Comparison of ENCODE assay signal across 8 mouse cellular contexts in genomic region chr11:102319941-102320685, GRCm38 (mm10). TPM values are rescaled to one million over a fixed set of nuclear protein-coding genes. Genes with fewer than 3 reads are reported as not detected.
A peak's percentile ranks its signal among the peaks of the same experiment; 100 is the strongest.
DNase-seq lines count a peak whose midpoint lies in the region; ATAC-seq and TF ChIP-seq lines count a peak whose summit lies in the region.

No protein-coding gene starts in this region.

- under 1% methylated on average over 38 of the region's 38 CpGs for WGBS in embryonic facial prominence, embryonic 13.5 days
- WGBS in heart, adult 2 months = 1% methylated on average over 38 of the region's 38 CpGs
- WGBS in kidney, adult 2 months = under 1% methylated on average over 38 of the region's 38 CpGs
- WGBS in limb, embryonic 11.5 days = under 1% methylated on average over 38 of the region's 38 CpGs
- WGBS in midbrain, embryonic 12.5 days = under 1% methylated on average over 38 of the region's 38 CpGs
- 1% methylated on average over 38 of the region's 38 CpGs for WGBS in small intestine, adult 2 months

- H3K27me3 ChIP-seq in embryonic facial prominence, embryonic 13.5 days = no peaks in the 10 kb centered on the region
- no peaks in the 10 kb centered on the region for H3K27me3 ChIP-seq in heart, adult 2 months (ENCODE audit: control insufficient read depth, insufficient read depth, low read length)
- no peaks in the 10 kb centered on the region for H3K27me3 ChIP-seq in kidney, adult 2 months (replicated peaks; ENCODE audit: control insufficient read depth, insufficient read depth, low read length)
- no peaks in the 10 kb centered on the region for H3K27me3 ChIP-seq in limb, embryonic 11.5 days (ENCODE audit: control insufficient read depth, insufficient read depth, low read length)
- no peaks in the 10 kb centered on the region; the same call in 1 of the 2 replicates for H3K27me3 ChIP-seq in midbrain, embryonic 12.5 days
- H3K27me3 ChIP-seq in small intestine, adult 2 months (ENCODE audit: control insufficient read depth, insufficient read depth, low read length) = no peaks in the 10 kb centered on the region

- peak overlapping the region; percentile 98 for H3K4me3 ChIP-seq in embryonic facial prominence, embryonic 13.5 days
- H3K4me3 ChIP-seq in heart, adult 2 months = peak overlapping the region; percentile 99
- peak overlapping the region; percentile 56 for H3K4me3 ChIP-seq in kidney, adult 2 months (ENCODE audit: insufficient read depth, low read depth, low read length)
- H3K4me3 ChIP-seq in limb, embryonic 11.5 days (ENCODE audit: low read depth, low read length) = peak overlapping the region; percentile 95
- peak overlapping the region; percentile 100 for H3K4me3 ChIP-seq in midbrain, embryonic 12.5 days
- H3K4me3 ChIP-seq in small intestine, adult 2 months (ENCODE audit: low read depth, low read length) = peak overlapping the region; percentile 100

- H3K9ac ChIP-seq in embryonic facial prominence, embryonic 13.5 days = peak overlapping the region; percentile 100
- peak overlapping the region; percentile 87 for H3K9ac ChIP-seq in heart, adult 2 months (ENCODE audit: low read depth, low read length)
- peak overlapping the region; percentile 99 for H3K9ac ChIP-seq in limb, embryonic 11.5 days (ENCODE audit: low read length)
- peak overlapping the region; percentile 100 for H3K9ac ChIP-seq in midbrain, embryonic 12.5 days (replicated peaks)

- H3K36me3 ChIP-seq in embryonic facial prominence, embryonic 13.5 days = peaks cover 6% of the 10 kb centered on the region
- no peaks in the 10 kb centered on the region; the same call in 1 of the 2 replicates for H3K36me3 ChIP-seq in heart, adult 2 months (ENCODE audit: control insufficient read depth, insufficient read depth, low read length)
- no peaks in the 10 kb centered on the region for H3K36me3 ChIP-seq in kidney, adult 2 months (ENCODE audit: control insufficient read depth, insufficient read depth, low read length)
- H3K36me3 ChIP-seq in limb, embryonic 11.5 days (ENCODE audit: control insufficient read depth, insufficient read depth, low read length) = no peaks in the 10 kb centered on the region
- peaks cover 4% of the 10 kb centered on the region for H3K36me3 ChIP-seq in midbrain, embryonic 12.5 days
- peaks cover 2% of the 10 kb centered on the region; the same call in 1 of the 2 replicates for H3K36me3 ChIP-seq in small intestine, adult 2 months (ENCODE audit: control insufficient read depth, insufficient read depth, low read length)

- TF ChIP-seq CTCF in heart, adult 2 months (IDR thresholded peaks at IDR 0.05) = no peak
- no peak for TF ChIP-seq CTCF in kidney, adult 2 months (conservative IDR thresholded peaks at IDR 0.05; ENCODE audit: insufficient read depth, insufficient read length, low read depth, low read length)
- TF ChIP-seq CTCF in small intestine, adult 2 months (IDR thresholded peaks at IDR 0.05; ENCODE audit: extremely low read depth, insufficient read length, insufficient replicate concordance, low read depth, low read length) = no peak

- ATAC-seq in embryonic facial prominence, embryonic 13.5 days (ENCODE audit: insufficient number of reproducible peaks, insufficient read depth, low FRiP score, low TSS enrichment, low read depth) = no peak
- no peak for ATAC-seq in limb, embryonic 11.5 days (ENCODE audit: insufficient number of reproducible peaks, low FRiP score, low TSS enrichment, low read depth)
- ATAC-seq in midbrain, embryonic 12.5 days (ENCODE audit: low FRiP score, low read depth) = no peak

- H3K79me2 ChIP-seq in heart, adult 2 months (replicated peaks; ENCODE audit: control insufficient read depth, insufficient read depth, low read length) = no peaks in the 10 kb centered on the region

- intact Hi-C loops in heart, adult 2 months (cut with DNase I) = loop anchor here (2.0 kb wide), 1 partner anchor 15 kb away; no protein-coding TSS in a partner anchor

- no peaks in the 10 kb centered on the region for H3K9me3 ChIP-seq in embryonic facial prominence, embryonic 13.5 days
- no peaks in the 10 kb centered on the region for H3K9me3 ChIP-seq in limb, embryonic 11.5 days (ENCODE audit: control insufficient read depth, low read length)
- H3K9me3 ChIP-seq in midbrain, embryonic 12.5 days = no peaks in the 10 kb centered on the region

- peak overlapping the region; percentile 99 for H3K27ac ChIP-seq in embryonic facial prominence, embryonic 13.5 days
- H3K27ac ChIP-seq in heart, adult 2 months = peak overlapping the region; percentile 98
- H3K27ac ChIP-seq in kidney, adult 2 months (ENCODE audit: insufficient read depth, low read depth, low read length) = peak overlapping the region; percentile 85
- peak overlapping the region; percentile 99 for H3K27ac ChIP-seq in limb, embryonic 11.5 days (replicated peaks; ENCODE audit: low read depth, low read length)
- peak overlapping the region; percentile 100 for H3K27ac ChIP-seq in midbrain, embryonic 12.5 days (replicated peaks)
- H3K27ac ChIP-seq in small intestine, adult 2 months (ENCODE audit: insufficient read depth, low read depth, low read length) = peak overlapping the region; percentile 95

- H3K4me1 ChIP-seq in embryonic facial prominence, embryonic 13.5 days = peaks cover 22% of the 10 kb centered on the region
- H3K4me1 ChIP-seq in heart, adult 2 months (ENCODE audit: control insufficient read depth, insufficient read depth, low read length) = peaks cover 3% of the 10 kb centered on the region; the same call in 1 of the 2 replicates
- 0 out of 2 replicates have a peak, but pooled peaks cover 11% of the 10 kb centered on the region for H3K4me1 ChIP-seq in kidney, adult 2 months (ENCODE audit: control insufficient read depth, insufficient read depth, low read length)
- peaks cover 11% of the 10 kb centered on the region for H3K4me1 ChIP-seq in limb, embryonic 11.5 days (ENCODE audit: control insufficient read depth, insufficient read depth, low read length)
- H3K4me1 ChIP-seq in midbrain, embryonic 12.5 days = peaks cover 21% of the 10 kb centered on the region
- H3K4me1 ChIP-seq in small intestine, adult 2 months (ENCODE audit: control insufficient read depth, insufficient read depth, insufficient read length, low read length) = peaks cover 14% of the 10 kb centered on the region

- peak; percentile 96 for TF ChIP-seq POLR2A in heart, adult 2 months (IDR thresholded peaks at IDR 0.05; ENCODE audit: insufficient read depth, low read depth, low read length)
- peak; percentile 90 for TF ChIP-seq POLR2A in kidney, adult 2 months (IDR thresholded peaks at IDR 0.05; ENCODE audit: low read depth, low read length)
- peak; percentile 78 for TF ChIP-seq POLR2A in small intestine, adult 2 months (IDR thresholded peaks at IDR 0.05; ENCODE audit: low read depth, low read length)

- H3K4me2 ChIP-seq in embryonic facial prominence, embryonic 13.5 days = peak overlapping the region; percentile 89
- peak overlapping the region; percentile 91 for H3K4me2 ChIP-seq in limb, embryonic 11.5 days (ENCODE audit: low read depth, severe bottlenecking)
- H3K4me2 ChIP-seq in midbrain, embryonic 12.5 days (replicated peaks) = peak overlapping the region; percentile 85

- TF ChIP-seq EP300 in heart, adult 2 months (IDR thresholded peaks at IDR 0.05; ENCODE audit: insufficient read depth, low read depth, low read length) = peak; percentile 65; the same call in 1 of the 2 replicates

- DNase-seq in 3T3-L1 (ENCODE audit: low read depth, low spot score) = peak; percentile 81
- peak; percentile 69 to 71 for DNase-seq in adrenal gland, postnatal 4 days (ENCODE audit: low spot score in 2 of 2)
- DNase-seq in heart, adult 2 months = peak; percentile 87 to 91
- peak; percentile 94 for DNase-seq in kidney, adult 2 months
- peak; percentile 80 for DNase-seq in limb, embryonic 11.5 days (ENCODE audit: low spot score)

RNA-seq across cellular contexts. Expression of gene Ubtf, which starts 0.6 kb away (rescaled TPM):
- 100 to 1,000 TPM; 136 to 152 TPM for total RNA-seq in adrenal gland, postnatal 4 days (2021)
- 88.5 and 93.6 TPM in 2 replicates for polyA plus RNA-seq in embryonic facial prominence, embryonic 13.5 days (2015; fragmentation: Nextera tagmentation; extraction: Ambion mirVana)
- 10 to 100 TPM; 52.5 to 59.4 TPM for total RNA-seq in heart, adult 2 months (2021)
- 14.9 and 22.1 TPM in 2 replicates for polyA plus RNA-seq in heart, adult 2 months (2012; rRNA removed)
- 27.0 and 30.3 TPM in 2 replicates for polyA plus RNA-seq in kidney, adult 2 months (2012; rRNA removed)
- polyA plus RNA-seq in limb, embryonic 11.5 days (2014; fragmentation: Nextera tagmentation; extraction: Ambion mirVana) = 87.0 and 91.4 TPM in 2 replicates
- polyA plus RNA-seq in midbrain, embryonic 12.5 days (2016; fragmentation: Nextera tagmentation; extraction: Ambion mirVana) = 102 and 121 TPM in 2 replicates
- 10.5 and 17.6 TPM in 2 replicates for polyA plus RNA-seq in small intestine, adult 2 months (2012; rRNA removed)

RNA-seq across cellular contexts. Expression of gene Atxn7l3, which starts 23.7 kb away (rescaled TPM):
- total RNA-seq in adrenal gland, postnatal 4 days (2021) = 10 to 100 TPM; 58.3 to 58.7 TPM
- 21.6 and 23.8 TPM in 2 replicates for polyA plus RNA-seq in embryonic facial prominence, embryonic 13.5 days (2015; fragmentation: Nextera tagmentation; extraction: Ambion mirVana)
- total RNA-seq in heart, adult 2 months (2021) = 10 to 100 TPM; 19.0 to 21.7 TPM
- 17.4 and 21.2 TPM in 2 replicates for polyA plus RNA-seq in heart, adult 2 months (2012; rRNA removed)
- 28.0 TPM in 2 replicates for polyA plus RNA-seq in kidney, adult 2 months (2012; rRNA removed)
- 20.0 and 22.1 TPM in 2 replicates for polyA plus RNA-seq in limb, embryonic 11.5 days (2014; fragmentation: Nextera tagmentation; extraction: Ambion mirVana)
- 24.7 and 26.6 TPM in 2 replicates for polyA plus RNA-seq in midbrain, embryonic 12.5 days (2016; fragmentation: Nextera tagmentation; extraction: Ambion mirVana)
- polyA plus RNA-seq in small intestine, adult 2 months (2012; rRNA removed) = 15.1 and 30.2 TPM in 2 replicates

RNA-seq across cellular contexts. Expression of gene Tmub2, which starts 35.4 kb away (rescaled TPM):
- total RNA-seq in adrenal gland, postnatal 4 days (2021) = 10 to 100 TPM; 56.5 to 58.3 TPM
- 51.8 and 54.8 TPM in 2 replicates for polyA plus RNA-seq in embryonic facial prominence, embryonic 13.5 days (2015; fragmentation: Nextera tagmentation; extraction: Ambion mirVana)
- total RNA-seq in heart, adult 2 months (2021) = 10 to 100 TPM; 22.9 to 26.2 TPM
- polyA plus RNA-seq in heart, adult 2 months (2012; rRNA removed) = 32.8 and 43.2 TPM in 2 replicates
- 59.7 and 66.9 TPM in 2 replicates for polyA plus RNA-seq in kidney, adult 2 months (2012; rRNA removed)
- 46.7 and 51.5 TPM in 2 replicates for polyA plus RNA-seq in limb, embryonic 11.5 days (2014; fragmentation: Nextera tagmentation; extraction: Ambion mirVana)
- 65.5 and 69.4 TPM in 2 replicates for polyA plus RNA-seq in midbrain, embryonic 12.5 days (2016; fragmentation: Nextera tagmentation; extraction: Ambion mirVana)
- polyA plus RNA-seq in small intestine, adult 2 months (2012; rRNA removed) = 29.4 and 60.2 TPM in 2 replicates

RNA-seq across cellular contexts. Expression of gene Slc4a1, which starts 45.9 kb away (rescaled TPM):
- total RNA-seq in adrenal gland, postnatal 4 days (2021) = 100 to 1,000 TPM in 1 of 2 experiments, 10 to 100 TPM in 1; 75.5 to 140 TPM
- 6.3 and 16.6 TPM in 2 replicates for polyA plus RNA-seq in embryonic facial prominence, embryonic 13.5 days (2015; fragmentation: Nextera tagmentation; extraction: Ambion mirVana)
- total RNA-seq in heart, adult 2 months (2021) = 10 to 100 TPM in 1 of 2 experiments, under 1 TPM in 1; 0.42 to 10.3 TPM
- polyA plus RNA-seq in heart, adult 2 months (2012; rRNA removed) = 0.91 and 4.4 TPM in 2 replicates
- 79.5 and 90.6 TPM in 2 replicates for polyA plus RNA-seq in kidney, adult 2 months (2012; rRNA removed)
- polyA plus RNA-seq in limb, embryonic 11.5 days (2014; fragmentation: Nextera tagmentation; extraction: Ambion mirVana) = 20.4 and 24.6 TPM in 2 replicates
- polyA plus RNA-seq in midbrain, embryonic 12.5 days (2016; fragmentation: Nextera tagmentation; extraction: Ambion mirVana) = 26.7 and 30.4 TPM in 2 replicates
- polyA plus RNA-seq in small intestine, adult 2 months (2012; rRNA removed) = not detected in 2 replicates

RNA-seq across cellular contexts. Expression of gene Asb16, which starts 51.6 kb away (rescaled TPM):
- under 1 TPM; 0.53 to 0.79 TPM for total RNA-seq in adrenal gland, postnatal 4 days (2021)
- polyA plus RNA-seq in embryonic facial prominence, embryonic 13.5 days (2015; fragmentation: Nextera tagmentation; extraction: Ambion mirVana) = 0.11 and 0.18 TPM in 2 replicates
- 1 to 10 TPM in 1 of 2 experiments, under 1 TPM in 1; 0.89 to 1.1 TPM for total RNA-seq in heart, adult 2 months (2021)
- polyA plus RNA-seq in heart, adult 2 months (2012; rRNA removed) = 0.70 and 0.74 TPM in 2 replicates
- polyA plus RNA-seq in kidney, adult 2 months (2012; rRNA removed) = 0.10 and 0.70 TPM in 2 replicates
- 0.13 and 0.33 TPM in 2 replicates for polyA plus RNA-seq in limb, embryonic 11.5 days (2014; fragmentation: Nextera tagmentation; extraction: Ambion mirVana)
- not detected in 2 replicates for polyA plus RNA-seq in midbrain, embryonic 12.5 days (2016; fragmentation: Nextera tagmentation; extraction: Ambion mirVana)
- 0.29 and 1.8 TPM in 2 replicates for polyA plus RNA-seq in small intestine, adult 2 months (2012; rRNA removed)
